Mouse (Mus musculus): ENCODE measurements around the gene Ankrd17. TPM values are rescaled to one million over a fixed set of nuclear protein-coding genes. Genes with fewer than 3 reads are reported as not detected.
A peak's percentile ranks its signal among the peaks of the same experiment; 100 is the strongest.
"Not testable (repeated sequence)": the region's sequence is repeated elsewhere in the genome, so short reads cannot be mapped to it uniquely, and the experiment has no call there.

Ankrd17 gene
- polyA plus RNA-seq, 1 experiment from 2014 or later = 31.0 TPM

- DNase-seq (ENCODE audit: low spot score) = no peak
- Histone ChIP-seq H3K9me3 (ENCODE audit: control insufficient read depth, low read length) (no peaks in the 10 kb centered on the region), H3K36me3 (ENCODE audit: control insufficient read depth, insufficient read depth, low read length) (peaks cover 79% of the 10 kb centered on the region), H3K27me3 (replicated peaks; ENCODE audit: control insufficient read depth, insufficient read depth, low read length) (no peaks in the 10 kb centered on the region), H3K4me2 (ENCODE audit: low read depth, low read length) (no peak overlapping the region), H3K9ac (ENCODE audit: low read depth, low read length) (no peak overlapping the region), H3K4me1 (ENCODE audit: control insufficient read depth, insufficient read depth, low read length) (no peaks in the 10 kb centered on the region), H3K27ac (replicated peaks; ENCODE audit: low read depth, low read length) (no peak overlapping the region), H3K4me3 (ENCODE audit: low read depth, low read length) (no peak overlapping the region)
- ATAC-seq (ENCODE audit: low read depth) = no peak
Observed at GRCm38 (mm10) chr5:90289887-90290286, 76.5 kb downstream of the Ankrd17 start.

- H3K27ac ChIP-seq (replicated peaks; ENCODE audit: low read depth, low read length) = no peak overlapping the region
- no peak overlapping the region for H3K9ac ChIP-seq (ENCODE audit: low read depth, low read length)
- peaks cover 81% of the 10 kb centered on the region for H3K36me3 ChIP-seq (ENCODE audit: control insufficient read depth, insufficient read depth, low read length)
- H3K4me3 ChIP-seq (ENCODE audit: low read depth, low read length) = no peak overlapping the region
- H3K27me3 ChIP-seq (replicated peaks; ENCODE audit: control insufficient read depth, insufficient read depth, low read length) = no peaks in the 10 kb centered on the region
- WGBS = 71% methylated on average over 2 of the region's 2 CpGs
- no peaks in the 10 kb centered on the region for H3K9me3 ChIP-seq (ENCODE audit: control insufficient read depth, low read length)
- H3K4me1 ChIP-seq (ENCODE audit: control insufficient read depth, insufficient read depth, low read length) = no peaks in the 10 kb centered on the region
- no peak overlapping the region for H3K4me2 ChIP-seq (ENCODE audit: low read depth, low read length)
- peak; percentile 17 for DNase-seq (ENCODE audit: low spot score)
- no peak for ATAC-seq (ENCODE audit: low read depth)
Observed at GRCm38 (mm10) chr5:90286559-90286958, 79.8 kb downstream of the Ankrd17 start.

GRCm38 (mm10) chr5:90280061-90280460 lies 86.3 kb downstream of the Ankrd17 start:
- WGBS = 76% methylated on average over 1 of the region's 1 CpGs
- Histone ChIP-seq H3K9me3 (ENCODE audit: control insufficient read depth, low read length) (no peaks in the 10 kb centered on the region), H3K36me3 (ENCODE audit: control insufficient read depth, insufficient read depth, low read length) (peaks cover 58% of the 10 kb centered on the region), H3K27me3 (replicated peaks; ENCODE audit: control insufficient read depth, insufficient read depth, low read length) (no peaks in the 10 kb centered on the region), H3K9ac (ENCODE audit: low read depth, low read length) (no peak overlapping the region), H3K4me1 (ENCODE audit: control insufficient read depth, insufficient read depth, low read length) (no peaks in the 10 kb centered on the region), H3K4me3 (ENCODE audit: low read depth, low read length) (no peak overlapping the region), H3K27ac (replicated peaks; ENCODE audit: low read depth, low read length) (no peak overlapping the region), H3K4me2 (ENCODE audit: low read depth, low read length) (no peak overlapping the region)
- DNase-seq (ENCODE audit: low spot score) (no peak), ATAC-seq (ENCODE audit: low read depth) (no peak)

GRCm38 (mm10) chr5:90279418-90279817 lies 87.0 kb downstream of the Ankrd17 start:
- no peak overlapping the region for H3K9ac ChIP-seq (ENCODE audit: low read depth, low read length)
- H3K4me3 ChIP-seq (ENCODE audit: low read depth, low read length) = no peak overlapping the region
- H3K36me3 ChIP-seq (ENCODE audit: control insufficient read depth, insufficient read depth, low read length) = peaks cover 56% of the 10 kb centered on the region
- no peak overlapping the region for H3K27ac ChIP-seq (replicated peaks; ENCODE audit: low read depth, low read length)
- ATAC-seq (ENCODE audit: low read depth) (no peak), DNase-seq (ENCODE audit: low spot score) (no peak)
- no peaks in the 10 kb centered on the region for H3K27me3 ChIP-seq (replicated peaks; ENCODE audit: control insufficient read depth, insufficient read depth, low read length)
- H3K4me1 ChIP-seq (ENCODE audit: control insufficient read depth, insufficient read depth, low read length) = no peaks in the 10 kb centered on the region
- H3K9me3 ChIP-seq (ENCODE audit: control insufficient read depth, low read length) = no peaks in the 10 kb centered on the region
- 90% methylated on average over 3 of the region's 3 CpGs for WGBS
- no peak overlapping the region for H3K4me2 ChIP-seq (ENCODE audit: low read depth, low read length)

DNA sequence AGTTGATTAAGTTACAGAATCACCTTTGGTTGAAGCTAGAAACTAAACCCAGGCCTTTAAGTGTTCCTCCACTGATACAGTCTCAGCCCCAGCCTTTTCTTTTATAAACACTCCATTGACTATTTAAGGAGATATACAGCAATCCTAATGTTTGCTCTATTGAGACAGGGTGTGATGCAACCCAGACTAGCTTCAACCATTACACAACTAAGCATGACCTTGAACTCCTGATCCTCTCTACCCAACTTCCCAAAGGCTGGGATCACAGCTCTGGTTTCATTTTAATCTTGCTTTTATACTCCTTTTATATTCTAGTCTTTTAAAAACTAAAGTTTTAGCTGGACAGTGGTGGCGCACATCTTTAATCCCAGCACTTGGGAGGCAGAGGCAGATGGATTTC lies 88.9 kb downstream of the Ankrd17 start:
- Histone ChIP-seq H3K9ac (ENCODE audit: low read depth, low read length) (no peak overlapping the region), H3K36me3 (ENCODE audit: control insufficient read depth, insufficient read depth, low read length) (peaks cover 48% of the 10 kb centered on the region), H3K27ac (replicated peaks; ENCODE audit: low read depth, low read length) (no peak overlapping the region), H3K4me1 (ENCODE audit: control insufficient read depth, insufficient read depth, low read length) (no peaks in the 10 kb centered on the region), H3K4me2 (ENCODE audit: low read depth, low read length) (no peak overlapping the region), H3K27me3 (replicated peaks; ENCODE audit: control insufficient read depth, insufficient read depth, low read length) (no peaks in the 10 kb centered on the region), H3K4me3 (ENCODE audit: low read depth, low read length) (no peak overlapping the region), H3K9me3 (ENCODE audit: control insufficient read depth, low read length) (no peaks in the 10 kb centered on the region)
- WGBS = 95% methylated on average over 1 of the region's 1 CpGs
- DNase-seq (ENCODE audit: low spot score) (no peak), ATAC-seq (ENCODE audit: low read depth) (no peak)

- no peaks in the 10 kb centered on the region for H3K27me3 ChIP-seq (replicated peaks; ENCODE audit: control insufficient read depth, insufficient read depth, low read length)
- no peak overlapping the region for H3K4me2 ChIP-seq (ENCODE audit: low read depth, low read length)
- H3K36me3 ChIP-seq (ENCODE audit: control insufficient read depth, insufficient read depth, low read length) = peaks cover 57% of the 10 kb centered on the region
- no peaks in the 10 kb centered on the region for H3K4me1 ChIP-seq (ENCODE audit: control insufficient read depth, insufficient read depth, low read length)
- no peak overlapping the region for H3K27ac ChIP-seq (replicated peaks; ENCODE audit: low read depth, low read length)
- no peak overlapping the region for H3K9ac ChIP-seq (ENCODE audit: low read depth, low read length)
- no peak overlapping the region for H3K4me3 ChIP-seq (ENCODE audit: low read depth, low read length)
- no peak for DNase-seq (ENCODE audit: low spot score)
- no peak for ATAC-seq (ENCODE audit: low read depth)
- no peaks in the 10 kb centered on the region for H3K9me3 ChIP-seq (ENCODE audit: control insufficient read depth, low read length)
- 83% methylated on average over 1 of the region's 1 CpGs for WGBS
Observed at GRCm38 (mm10) chr5:90274806-90275205, 91.6 kb downstream of the Ankrd17 start.

- WGBS = 80% methylated on average over 2 of the region's 2 CpGs
- not testable (repeated sequence) for H3K9me3 ChIP-seq (ENCODE audit: control insufficient read depth, low read length); DNase-seq (ENCODE audit: low spot score); H3K27me3 ChIP-seq (replicated peaks; ENCODE audit: control insufficient read depth, insufficient read depth, low read length); H3K4me2 ChIP-seq (ENCODE audit: low read depth, low read length); H3K4me1 ChIP-seq (ENCODE audit: control insufficient read depth, insufficient read depth, low read length); H3K27ac ChIP-seq (replicated peaks; ENCODE audit: low read depth, low read length); H3K4me3 ChIP-seq (ENCODE audit: low read depth, low read length); H3K9ac ChIP-seq (ENCODE audit: low read depth, low read length); ATAC-seq (ENCODE audit: low read depth)
- peaks cover 87% of the 10 kb centered on the region for H3K36me3 ChIP-seq (ENCODE audit: control insufficient read depth, insufficient read depth, low read length)
Observed at GRCm38 (mm10) chr5:90262230-90262629, 104.1 kb downstream of the Ankrd17 start.

- H3K4me3 ChIP-seq (ENCODE audit: low read depth, low read length) = no peak overlapping the region
- no peaks in the 10 kb centered on the region for H3K9me3 ChIP-seq (ENCODE audit: control insufficient read depth, low read length)
- DNase-seq (ENCODE audit: low spot score) (no peak), ATAC-seq (ENCODE audit: low read depth) (no peak)
- no peak overlapping the region for H3K27ac ChIP-seq (replicated peaks; ENCODE audit: low read depth, low read length)
- H3K4me1 ChIP-seq (ENCODE audit: control insufficient read depth, insufficient read depth, low read length) = no peaks in the 10 kb centered on the region
- H3K27me3 ChIP-seq (replicated peaks; ENCODE audit: control insufficient read depth, insufficient read depth, low read length) = no peaks in the 10 kb centered on the region
- WGBS = 92% methylated on average over 3 of the region's 3 CpGs
- peaks cover 99% of the 10 kb centered on the region for H3K36me3 ChIP-seq (ENCODE audit: control insufficient read depth, insufficient read depth, low read length)
- H3K9ac ChIP-seq (ENCODE audit: low read depth, low read length) = no peak overlapping the region
- no peak overlapping the region for H3K4me2 ChIP-seq (ENCODE audit: low read depth, low read length)
Observed at GRCm38 (mm10) chr5:90257023-90257422, 109.4 kb downstream of the Ankrd17 start.

GRCm38 (mm10) chr5:90247503-90247902 lies 118.9 kb downstream of the Ankrd17 start:
- H3K4me3 ChIP-seq (ENCODE audit: low read depth, low read length) = no peak overlapping the region
- H3K9me3 ChIP-seq (ENCODE audit: control insufficient read depth, low read length) = no peaks in the 10 kb centered on the region
- H3K27me3 ChIP-seq (replicated peaks; ENCODE audit: control insufficient read depth, insufficient read depth, low read length) = no peaks in the 10 kb centered on the region
- DNase-seq (ENCODE audit: low spot score) (no peak), ATAC-seq (ENCODE audit: low read depth) (no peak)
- peaks cover 88% of the 10 kb centered on the region for H3K36me3 ChIP-seq (ENCODE audit: control insufficient read depth, insufficient read depth, low read length)
- no peak overlapping the region for H3K4me2 ChIP-seq (ENCODE audit: low read depth, low read length)
- no peaks in the 10 kb centered on the region for H3K4me1 ChIP-seq (ENCODE audit: control insufficient read depth, insufficient read depth, low read length)
- no peak overlapping the region for H3K9ac ChIP-seq (ENCODE audit: low read depth, low read length)
- H3K27ac ChIP-seq (replicated peaks; ENCODE audit: low read depth, low read length) = no peak overlapping the region

Data from embryonic facial prominence, embryonic 14.5 days (tissue).